Mouse (Mus musculus): Measurements from ENCODE around the gene Aldh6a1. TPM values are rescaled to one million over a fixed set of nuclear protein-coding genes. Genes with fewer than 3 reads are reported as not detected.

The Aldh6a1 gene
- 5.9 and 7.0 TPM in 2 replicates for total RNA-seq (2017)

- ATAC-seq (ENCODE audit: extremely low read depth, insufficient number of reproducible peaks, low FRiP score, poor library complexity, severe bottlenecking) = peak; percentile 92
These were observed at the start of gene Aldh6a1, which contains the start of gene Lin52 for GRCm38 (mm10) chr12:84450718-84451646. Gene Aldh6a1 (minus strand): TSS chr12:84451004. Gene Lin52 (plus strand): TSS chr12:84451422.

- ATAC-seq (ENCODE audit: extremely low read depth, insufficient number of reproducible peaks, low FRiP score, poor library complexity, severe bottlenecking) = no peak
These were observed 46.0 kb upstream of the Aldh6a1 start for GRCm38 (mm10) chr12:84496795-84497194.

GRCm38 (mm10) chr12:84487324-84488056 lies 36.7 kb upstream of the Aldh6a1 start:
- ATAC-seq (ENCODE audit: extremely low read depth, insufficient number of reproducible peaks, low FRiP score, poor library complexity, severe bottlenecking) = no peak

- ATAC-seq (ENCODE audit: extremely low read depth, insufficient number of reproducible peaks, low FRiP score, poor library complexity, severe bottlenecking) = no peak
These were observed 32.2 kb upstream of the Aldh6a1 start for GRCm38 (mm10) chr12:84482778-84483585.

GRCm38 (mm10) chr12:84481251-84481650 lies 30.4 kb upstream of the Aldh6a1 start:
- ATAC-seq (ENCODE audit: extremely low read depth, insufficient number of reproducible peaks, low FRiP score, poor library complexity, severe bottlenecking) = no peak

GRCm38 (mm10) chr12:84478937-84479336 lies 28.1 kb upstream of the Aldh6a1 start:
- no peak for ATAC-seq (ENCODE audit: extremely low read depth, insufficient number of reproducible peaks, low FRiP score, poor library complexity, severe bottlenecking)

- ATAC-seq (ENCODE audit: extremely low read depth, insufficient number of reproducible peaks, low FRiP score, poor library complexity, severe bottlenecking) = peak; percentile 67; the same call in 1 of the 2 replicates
These were observed 17.9 kb upstream of the Aldh6a1 start for GRCm38 (mm10) chr12:84468701-84469100.

GRCm38 (mm10) chr12:84462856-84463255 lies 12.1 kb upstream of the Aldh6a1 start:
- no peak for ATAC-seq (ENCODE audit: extremely low read depth, insufficient number of reproducible peaks, low FRiP score, poor library complexity, severe bottlenecking)

- ATAC-seq (ENCODE audit: extremely low read depth, insufficient number of reproducible peaks, low FRiP score, poor library complexity, severe bottlenecking) = no peak
These were observed 10.6 kb upstream of the Aldh6a1 start for GRCm38 (mm10) chr12:84461416-84461815.

- no peak for ATAC-seq (ENCODE audit: extremely low read depth, insufficient number of reproducible peaks, low FRiP score, poor library complexity, severe bottlenecking)
These were observed 9.0 kb upstream of the Aldh6a1 start for GRCm38 (mm10) chr12:84459845-84460244.

GRCm38 (mm10) chr12:84456911-84457310 lies 6.1 kb upstream of the Aldh6a1 start:
- ATAC-seq (ENCODE audit: extremely low read depth, insufficient number of reproducible peaks, low FRiP score, poor library complexity, severe bottlenecking) = no peak

GRCm38 (mm10) chr12:84451801-84452200 lies 997 bp upstream of the Aldh6a1 start:
- no peak for ATAC-seq (ENCODE audit: extremely low read depth, insufficient number of reproducible peaks, low FRiP score, poor library complexity, severe bottlenecking)

GRCm38 (mm10) chr12:84450351-84450717 lies 470 bp downstream of the Aldh6a1 start:
- no peak for ATAC-seq (ENCODE audit: extremely low read depth, insufficient number of reproducible peaks, low FRiP score, poor library complexity, severe bottlenecking)

GRCm38 (mm10) chr12:84449887-84450286 lies 917 bp downstream of the Aldh6a1 start:
- no peak for ATAC-seq (ENCODE audit: extremely low read depth, insufficient number of reproducible peaks, low FRiP score, poor library complexity, severe bottlenecking)

GRCm38 (mm10) chr12:84448181-84448580 lies 2.6 kb downstream of the Aldh6a1 start:
- no peak for ATAC-seq (ENCODE audit: extremely low read depth, insufficient number of reproducible peaks, low FRiP score, poor library complexity, severe bottlenecking)

GRCm38 (mm10) chr12:84447386-84447785 lies 3.4 kb downstream of the Aldh6a1 start:
- no peak for ATAC-seq (ENCODE audit: extremely low read depth, insufficient number of reproducible peaks, low FRiP score, poor library complexity, severe bottlenecking)

- no peak for ATAC-seq (ENCODE audit: extremely low read depth, insufficient number of reproducible peaks, low FRiP score, poor library complexity, severe bottlenecking)
These were observed 8.3 kb downstream of the Aldh6a1 start for GRCm38 (mm10) chr12:84442526-84442925.

- ATAC-seq (ENCODE audit: extremely low read depth, insufficient number of reproducible peaks, low FRiP score, poor library complexity, severe bottlenecking) = no peak
These were observed 12.1 kb downstream of the Aldh6a1 start for GRCm38 (mm10) chr12:84438697-84439096.

GRCm38 (mm10) chr12:84429825-84430224 lies 21.0 kb downstream of the Aldh6a1 start:
- ATAC-seq (ENCODE audit: extremely low read depth, insufficient number of reproducible peaks, low FRiP score, poor library complexity, severe bottlenecking) = no peak

All from neutrophil, adult 5-6 weeks (primary cell).